Mouse (Mus musculus) forelimb bud, embryonic 11.5 days (tissue): ENCODE measurements around the gene Lsm2.
"Not testable (repeated sequence)": the region's sequence is repeated elsewhere in the genome, so short reads cannot be mapped to it uniquely, and the experiment has no call there.

ENCODE experiments used
- DNase-seq: peaks from one replicate; pipeline ENCODE4 v3.0.0-alpha.2; 2012; ENCODE audit warnings: low read depth, low spot score

The Lsm2 gene

GRCm38 (mm10) chr17:34981690-34982180, at the start of gene Lsm2:
Lsm2 (plus strand) TSS chr17:34981862.
- peak; percentile 90 for DNase-seq

GRCm38 (mm10) chr17:34932287-34932686, 49.4 kb upstream of the Lsm2 start:
- DNase-seq = no peak

GRCm38 (mm10) chr17:34934031-34934430, 47.6 kb upstream of the Lsm2 start:
- DNase-seq = no peak

- DNase-seq = no peak
Observed at GRCm38 (mm10) chr17:34934830-34935229, 46.8 kb upstream of the Lsm2 start.

- DNase-seq = no peak
Observed at GRCm38 (mm10) chr17:34937960-34938505, 43.6 kb upstream of the Lsm2 start.

- no peak for DNase-seq
Observed at GRCm38 (mm10) chr17:34941344-34942041, 40.2 kb upstream of the Lsm2 start.

GRCm38 (mm10) chr17:34943128-34943815, 38.4 kb upstream of the Lsm2 start:
- no peak for DNase-seq

- no peak for DNase-seq
Observed at GRCm38 (mm10) chr17:34944362-34944761, 37.3 kb upstream of the Lsm2 start.

GRCm38 (mm10) chr17:34946486-34947140, 35.0 kb upstream of the Lsm2 start:
- DNase-seq = no peak

- no peak for DNase-seq
Observed at GRCm38 (mm10) chr17:34947606-34948005, 34.1 kb upstream of the Lsm2 start.

- not testable (repeated sequence) for DNase-seq
Observed at GRCm38 (mm10) chr17:34948721-34949552, 32.7 kb upstream of the Lsm2 start.

- no peak for DNase-seq
Observed at GRCm38 (mm10) chr17:34949553-34949969, 32.1 kb upstream of the Lsm2 start.

- DNase-seq = no peak
Observed at GRCm38 (mm10) chr17:34950514-34951455, 30.9 kb upstream of the Lsm2 start.

- no peak for DNase-seq
Observed at GRCm38 (mm10) chr17:34951636-34952377, 29.9 kb upstream of the Lsm2 start.

GRCm38 (mm10) chr17:34952378-34953040, 29.2 kb upstream of the Lsm2 start:
- peak; percentile 85 for DNase-seq

GRCm38 (mm10) chr17:34953258-34953657, 28.4 kb upstream of the Lsm2 start:
- DNase-seq = no peak

- DNase-seq = no peak
Observed at GRCm38 (mm10) chr17:34953904-34954303, 27.8 kb upstream of the Lsm2 start.

GRCm38 (mm10) chr17:34954831-34955230, 26.8 kb upstream of the Lsm2 start:
- no peak for DNase-seq

- no peak for DNase-seq
Observed at GRCm38 (mm10) chr17:34955884-34956283, 25.8 kb upstream of the Lsm2 start.
